Mouse (Mus musculus) liver, postnatal 0 days (tissue): Measurements from ENCODE around the gene Iqcn. TPM values are rescaled to one million over a fixed set of nuclear protein-coding genes. Genes with fewer than 3 reads are reported as not detected.
A peak's percentile ranks its signal among the peaks of the same experiment; 100 is the strongest.

ENCODE experiments used
- ATAC-seq: fragments of 200-750 bp; cut with Nextera tagmentation; 2 replicates; pipeline ENCODE4 v1.8.0; 2017; ENCODE audit warnings: mild to moderate bottlenecking, moderate library complexity
- DNase-seq: peaks from one replicate; pipeline ENCODE4 v3.0.0-alpha.2; 2016
- H3K27ac ChIP-seq: fragments of 300-500 bp; sonication (generic); 2 replicates; pipeline ENCODE4 v1.5.1; 2014; ENCODE audit warnings: antibody characterized with exemption, moderate library complexity, mild to moderate bottlenecking, low read depth
- H3K27me3 ChIP-seq: fragments of 300-500 bp; sonication (generic); 2 replicates; pipeline ENCODE4 v1.6.1; 2014; ENCODE audit warnings: low read length, control low read depth, mixed read lengths; ENCODE audit not compliant: insufficient read depth
- H3K36me3 ChIP-seq: fragments of 300-500 bp; sonication (generic); replicated peaks from 2 replicates; pipeline ENCODE4 v1.6.1; 2014; ENCODE audit warnings: mild to moderate bottlenecking, control low read depth, low read length, moderate library complexity, mixed read lengths; ENCODE audit not compliant: insufficient read depth
- H3K4me1 ChIP-seq: fragments of 300-500 bp; sonication (generic); 2 replicates; pipeline ENCODE4 v1.6.1; 2014; ENCODE audit warnings: antibody characterized with exemption, mild to moderate bottlenecking, control low read depth; ENCODE audit not compliant: insufficient read depth
- H3K4me2 ChIP-seq: fragments of 300-500 bp; sonication (generic); 2 replicates; pipeline ENCODE4 v1.6.1; 2014; ENCODE audit warnings: low read depth, mild to moderate bottlenecking, low read length, moderate library complexity, mixed read lengths
- H3K4me3 ChIP-seq: fragments of 300-500 bp; sonication (generic); 2 replicates; pipeline ENCODE4 v1.5.1; 2014; ENCODE audit warnings: low read depth, low read length
- H3K9ac ChIP-seq: fragments of 300-500 bp; sonication (generic); replicated peaks from 2 replicates; pipeline ENCODE4 v1.6.1; 2014; ENCODE audit warnings: mild to moderate bottlenecking, moderate library complexity
- H3K9me3 ChIP-seq: fragments of 300-500 bp; sonication (generic); 2 replicates; pipeline ENCODE4 v1.6.1; 2016; ENCODE audit warnings: mild to moderate bottlenecking, control low read depth, low read length, mixed read lengths
- CTCF ChIP-seq: sonication (generic); IDR thresholded peaks from 2 replicates; pipeline ENCODE4 v1.5.1; 2016; ENCODE audit warnings: antibody characterized with exemption, low read depth
- EP300 ChIP-seq: IDR thresholded peaks from 2 replicates; pipeline ENCODE4 v1.6.1; 2016; ENCODE audit warnings: antibody characterized with exemption, low read depth, mild to moderate bottlenecking
- WGBS: fragments of 180-500 bp; shearing (Covaris S2); extraction: QIAGEN DNeasy Blood & Tissue Kit; methylation state at CpG from one replicate; pipeline ENCODE4 v1.1.7; 2014; ENCODE audit not compliant: insufficient replicate concordance; 5-methylcytosine and 5-hydroxymethylcytosine counted together
- polyA plus RNA-seq: library from polyadenylated mRNA; unstranded; fragments of >200 nt; fragmentation: Nextera tagmentation; extraction: Ambion mirVana; gene quantifications from 2 replicates; pipeline ENCODE4 v1.2.1, GENCODE M21; 2015

Gene Iqcn
- polyA plus RNA-seq, 1 experiment from 2014 or later, result not detected

DNA sequence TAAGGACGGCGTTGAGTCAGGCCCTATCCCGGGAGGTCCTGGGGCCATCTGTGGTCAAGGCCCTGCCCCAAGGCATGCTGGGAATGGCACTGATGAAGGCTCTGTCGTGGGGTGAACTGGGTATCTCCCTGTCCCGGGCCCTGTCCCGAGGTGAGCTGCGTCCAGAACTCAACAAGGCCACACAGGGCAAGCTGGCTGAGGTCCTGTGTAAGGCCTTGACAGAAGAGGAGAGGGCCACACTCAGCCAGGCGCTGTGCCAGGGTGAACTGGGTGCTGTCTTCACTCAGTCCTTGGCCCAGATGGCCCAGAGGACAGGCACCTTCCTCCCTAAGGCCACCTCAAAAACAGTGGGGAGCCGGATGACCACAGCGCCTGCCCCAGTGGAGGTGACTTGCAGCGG is 7.8 kb downstream of the Iqcn start:
- H3K36me3 ChIP-seq, result no peaks in the 10 kb centered on the region
- no peak for ATAC-seq
- no peak overlapping the region for H3K9ac ChIP-seq
- H3K27ac ChIP-seq, result no peak overlapping the region
- no peaks in the 10 kb centered on the region for H3K4me1 ChIP-seq
- no peak for TF ChIP-seq CTCF
- TF ChIP-seq EP300, result no peak
- DNase-seq, result no peak
- no peaks in the 10 kb centered on the region for H3K27me3 ChIP-seq
- WGBS, result 79% methylated on average over 11 of the region's 11 CpGs
- H3K9me3 ChIP-seq, result no peaks in the 10 kb centered on the region
- H3K4me2 ChIP-seq, result no peak overlapping the region
- H3K4me3 ChIP-seq, result no peak overlapping the region

DNA sequence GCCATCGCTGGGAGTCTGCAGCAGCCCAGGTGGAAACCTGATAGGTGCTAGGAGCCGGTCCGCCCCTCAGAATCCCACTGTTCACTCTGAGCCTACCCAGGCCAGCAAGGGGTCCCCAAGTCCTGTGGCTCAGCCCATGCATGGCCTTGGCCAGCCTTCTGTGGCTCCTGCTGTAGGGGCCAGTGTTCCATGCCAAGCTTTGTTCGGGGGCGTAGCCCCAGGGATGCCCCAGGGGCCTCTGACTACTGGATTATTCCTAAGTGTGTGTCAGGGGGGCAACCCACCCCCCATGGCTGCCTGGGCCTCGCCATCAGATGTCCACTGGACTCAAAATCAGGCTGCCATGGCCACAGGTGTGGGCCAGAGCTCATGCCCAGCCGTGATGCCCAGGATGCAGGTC is 10.7 kb downstream of the Iqcn start:
- ATAC-seq (no peak), DNase-seq (no peak)
- H3K4me3 ChIP-seq, result no peak overlapping the region
- H3K9me3 ChIP-seq, result no peaks in the 10 kb centered on the region
- 82% methylated on average over 7 of the region's 7 CpGs for WGBS
- TF ChIP-seq EP300 (no peak), CTCF (no peak)
- no peak overlapping the region for H3K9ac ChIP-seq
- no peak overlapping the region for H3K27ac ChIP-seq
- H3K4me2 ChIP-seq, result no peak overlapping the region
- H3K27me3 ChIP-seq, result no peaks in the 10 kb centered on the region
- H3K4me1 ChIP-seq, result peaks cover 4% of the 10 kb centered on the region; the same call in 1 of the 2 replicates
- H3K36me3 ChIP-seq, result no peaks in the 10 kb centered on the region

DNA sequence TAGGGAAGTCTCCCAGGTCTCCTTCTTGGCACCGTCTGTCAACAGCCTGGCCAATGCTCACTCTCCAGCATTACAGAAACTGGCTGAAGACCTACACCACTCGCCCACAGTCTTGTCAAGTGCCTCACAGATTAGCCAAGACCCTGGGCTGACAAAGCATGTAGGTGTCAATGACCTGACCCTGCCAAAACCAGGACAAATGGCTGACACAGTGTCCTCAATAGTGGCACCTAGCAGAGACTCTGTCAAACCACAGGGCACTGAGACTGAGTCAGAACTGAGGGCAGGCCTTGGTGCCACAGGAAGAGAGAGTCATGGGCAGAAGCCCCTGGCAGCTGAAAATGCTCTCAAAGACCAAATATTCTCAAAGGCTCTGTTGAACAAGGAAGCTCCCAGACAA is 11.8 kb downstream of the Iqcn start:
- TF ChIP-seq CTCF, result no peak
- TF ChIP-seq EP300, result no peak
- no peak overlapping the region for H3K4me2 ChIP-seq
- no peaks in the 10 kb centered on the region for H3K27me3 ChIP-seq
- ATAC-seq (no peak), DNase-seq (no peak)
- H3K27ac ChIP-seq, result no peak overlapping the region
- H3K9me3 ChIP-seq, result no peaks in the 10 kb centered on the region
- H3K36me3 ChIP-seq, result no peaks in the 10 kb centered on the region
- H3K4me1 ChIP-seq, result peaks cover 8% of the 10 kb centered on the region; the same call in 1 of the 2 replicates
- H3K4me3 ChIP-seq, result no peak overlapping the region
- H3K9ac ChIP-seq, result no peak overlapping the region
- 52% methylated on average over 2 of the region's 2 CpGs for WGBS

DNA sequence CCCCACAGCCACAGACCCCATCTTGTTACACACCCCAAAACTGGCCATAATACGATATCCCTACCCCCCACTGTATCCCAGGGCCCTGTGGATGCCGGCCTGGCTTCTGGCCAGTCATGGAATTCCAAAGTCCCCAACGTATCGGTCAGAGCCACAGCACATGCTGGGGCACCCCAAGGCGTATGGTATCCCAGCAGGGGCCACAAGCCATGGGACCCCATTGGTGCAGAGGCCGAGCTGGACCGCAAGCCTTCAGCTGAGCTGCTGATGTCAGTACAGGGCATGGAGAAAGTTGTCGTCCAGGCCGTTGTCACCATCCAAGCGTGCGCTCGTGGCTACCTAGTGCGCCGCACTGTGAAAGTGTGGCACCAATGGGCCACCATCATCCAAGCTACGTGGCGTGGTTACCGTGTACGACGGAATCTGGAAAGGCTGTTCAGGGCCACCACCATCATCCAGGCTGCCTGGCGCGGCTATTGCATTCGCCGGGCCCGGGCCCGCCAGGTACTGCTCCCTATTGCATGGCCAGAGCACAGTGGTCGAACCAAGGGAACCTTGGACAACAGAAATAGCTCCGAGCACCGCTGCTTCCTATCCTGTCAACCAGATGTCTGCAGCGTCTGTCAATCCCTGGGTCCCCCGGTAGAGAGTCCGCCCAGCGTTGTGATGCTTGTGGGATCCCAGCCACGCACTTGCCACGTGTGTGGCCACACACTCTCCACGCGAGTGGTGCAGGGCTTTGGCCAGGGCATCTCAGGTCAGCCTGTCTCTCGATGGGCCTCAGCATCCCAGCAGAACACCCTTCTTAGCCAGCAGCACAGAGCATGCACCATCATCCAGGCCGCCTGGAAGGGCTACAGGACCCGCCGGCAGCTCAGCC is 13.5 kb downstream of the Iqcn start:
- DNase-seq (no peak), ATAC-seq (no peak)
- 79% methylated on average over 40 of the region's 40 CpGs for WGBS

GRCm38 (mm10) chr8:70718297-70718696 is 15.0 kb downstream of the Iqcn start, which contains the start of gene Gm3336:
Gene Gm3336, plus strand, starts transcription at chr8:70718543.
- no peak within 1 kb of the TSS for H3K9ac ChIP-seq
- H3K4me1 ChIP-seq, result peaks cover 10% of the 10 kb centered on the region; the same call in 1 of the 2 replicates
- DNase-seq (peak; percentile 81), ATAC-seq (peak; percentile 62)
- H3K4me3 ChIP-seq, result no peak within 1 kb of the TSS
- no peak for TF ChIP-seq EP300
- TF ChIP-seq CTCF, result peak; percentile 97
- WGBS, result 5% methylated on average over 19 of the region's 19 CpGs
- no peak within 1 kb of the TSS for H3K27ac ChIP-seq
- no peak within 1 kb of the TSS for H3K4me2 ChIP-seq
- H3K9me3 ChIP-seq, result no peaks in the 10 kb centered on the region
- H3K27me3 ChIP-seq, result no peaks in the 10 kb centered on the region
- H3K36me3 ChIP-seq, result no peaks in the 10 kb centered on the region

More for the DNA sequence above, 13.5 kb downstream of the Iqcn start:
- Histone ChIP-seq H3K9me3 (no peaks in the 10 kb centered on the region), H3K9ac (no peak overlapping the region), H3K4me3 (no peak overlapping the region), H3K4me1 (peaks cover 10% of the 10 kb centered on the region; the same call in 1 of the 2 replicates), H3K4me2 (no peak overlapping the region), H3K27me3 (no peaks in the 10 kb centered on the region), H3K27ac (no peak overlapping the region), H3K36me3 (no peaks in the 10 kb centered on the region)
- no peak for TF ChIP-seq EP300
- TF ChIP-seq CTCF, result no peak

GRCm38 (mm10) chr8:70719796-70720270 is 16.6 kb downstream of the Iqcn start:
- TF ChIP-seq EP300 (no peak), CTCF (no peak)
- no peak for ATAC-seq
- Histone ChIP-seq H3K4me1 (peaks cover 12% of the 10 kb centered on the region; the same call in 1 of the 2 replicates), H3K9me3 (no peaks in the 10 kb centered on the region), H3K36me3 (no peaks in the 10 kb centered on the region), H3K27ac (no peak overlapping the region), H3K4me2 (no peak overlapping the region), H3K4me3 (no peak overlapping the region), H3K27me3 (no peaks in the 10 kb centered on the region), H3K9ac (no peak overlapping the region)
- DNase-seq, result no peak
- 33% methylated on average over 9 of the region's 9 CpGs for WGBS
